Mouse (Mus musculus): ENCODE measurements around the gene Map7d2.

The Map7d2 gene

DNA sequence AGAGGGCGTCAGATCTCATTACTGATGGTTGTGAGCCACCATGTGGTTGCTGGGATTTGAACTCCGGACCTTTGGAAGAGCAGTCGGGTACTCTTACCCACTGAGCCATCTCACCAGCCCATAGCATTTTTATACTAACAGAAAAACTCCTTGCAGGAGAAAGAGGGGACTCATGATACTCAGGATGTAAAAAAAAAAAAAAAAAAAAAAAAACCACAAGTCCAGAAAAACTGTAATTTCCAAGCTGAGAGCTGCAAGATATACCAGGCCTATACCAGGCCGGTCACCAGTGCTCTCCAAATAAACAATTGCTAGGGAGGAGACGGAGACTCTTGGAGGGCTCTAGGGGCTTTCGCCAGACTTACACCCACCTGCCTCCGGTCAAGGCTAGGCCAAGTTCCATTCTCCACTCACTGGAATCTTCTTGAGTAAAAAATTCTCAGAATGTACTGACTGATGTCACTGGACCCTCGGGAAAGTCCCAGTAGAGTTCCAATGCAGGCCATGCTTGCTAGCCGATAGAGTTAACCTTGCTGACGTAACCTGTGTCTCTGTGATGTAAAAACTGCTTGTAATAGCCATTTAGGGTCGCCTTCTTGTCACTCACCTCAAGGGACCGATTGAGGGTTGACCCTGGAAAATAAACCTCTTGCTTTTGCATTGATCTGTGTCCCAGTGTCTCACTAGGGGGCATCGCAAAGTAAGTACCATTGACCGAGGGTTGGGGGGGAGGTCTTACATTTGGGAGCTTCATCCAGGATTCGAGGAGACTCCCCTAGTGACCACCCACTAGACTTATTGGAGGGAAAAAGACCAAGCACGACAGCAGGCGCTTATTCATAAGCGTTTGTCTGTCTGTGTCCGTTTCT, 95.7 kb downstream of the Map7d2 start:
- DNase-seq (ENCODE audit: low spot score) = no peak

DNA sequence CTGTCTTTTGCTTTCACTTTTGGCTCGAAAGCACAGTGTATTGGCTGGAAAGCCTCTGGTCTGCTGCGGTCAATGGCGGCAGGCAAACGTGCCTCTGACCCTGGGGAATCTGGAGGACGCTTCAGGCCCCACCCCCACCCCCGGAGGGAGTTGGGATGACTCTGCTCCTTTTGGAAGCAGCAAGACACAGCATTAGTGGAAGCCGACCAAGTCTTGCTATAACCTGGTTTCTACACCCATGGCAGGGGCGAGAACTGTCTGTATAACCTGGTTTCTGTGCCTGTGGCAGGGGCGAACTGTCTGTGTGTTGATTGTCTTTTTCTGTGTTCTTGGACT, 96.3 kb downstream of the Map7d2 start:
- no peak for DNase-seq (ENCODE audit: low spot score)

DNA sequence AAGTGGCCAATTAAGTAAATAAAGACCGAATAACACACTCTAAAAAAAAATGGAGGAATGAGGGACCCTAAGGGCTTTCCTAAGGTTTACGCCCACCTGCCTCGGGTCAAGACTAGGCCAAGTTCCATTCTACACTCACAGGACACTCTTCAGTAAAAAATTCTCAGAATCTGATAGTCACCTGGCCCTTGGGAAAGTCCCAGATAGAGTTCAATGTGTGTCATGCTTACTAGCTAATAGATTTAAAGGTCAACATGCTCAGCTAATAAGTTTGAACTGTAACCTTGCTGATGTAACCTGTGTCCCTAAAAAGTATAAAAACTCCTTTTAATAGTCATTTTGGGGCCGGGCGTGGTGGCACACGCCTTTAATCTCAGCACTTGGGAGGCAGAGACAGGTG, 101.2 kb downstream of the Map7d2 start:
- no peak for DNase-seq (ENCODE audit: low spot score)

DNA sequence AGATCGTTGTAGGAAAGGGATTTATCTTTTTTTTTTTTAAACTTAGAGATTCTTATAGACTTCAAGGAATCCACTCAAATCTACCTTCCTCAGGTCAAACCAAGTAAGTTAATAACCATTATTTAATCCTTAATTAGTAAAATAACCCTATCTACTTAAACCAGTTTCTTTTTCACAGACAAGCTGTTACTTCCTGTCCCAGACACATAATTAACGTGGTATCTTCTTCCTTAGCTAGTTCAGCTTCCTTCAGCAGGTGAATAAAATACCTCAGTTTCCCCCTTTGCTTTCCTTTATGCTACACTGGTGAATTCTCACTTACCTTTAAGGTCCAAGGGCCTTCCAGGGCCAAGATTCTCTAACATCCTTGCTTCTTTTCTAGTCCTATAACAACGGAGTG, 107.4 kb downstream of the Map7d2 start:
- no peak for DNase-seq (ENCODE audit: low spot score)

DNA sequence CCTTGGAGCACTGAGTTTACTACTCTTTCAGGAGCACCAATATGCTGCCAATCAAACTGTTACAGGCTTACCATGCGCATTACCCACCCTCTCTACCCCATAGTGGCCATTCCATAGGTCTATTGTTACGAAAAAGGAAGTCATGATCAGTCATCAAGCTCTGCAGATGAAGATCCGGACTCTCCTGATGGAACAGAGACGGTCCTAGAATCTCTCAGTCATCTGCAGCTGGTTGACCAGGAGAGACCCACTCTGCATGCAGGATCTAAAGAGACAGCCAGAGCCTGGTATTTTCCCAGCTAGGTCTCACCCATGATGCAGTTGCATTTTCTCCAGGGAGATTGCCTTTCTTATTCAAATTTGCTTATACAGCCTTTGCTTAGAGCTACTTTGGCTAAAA, 108.3 kb downstream of the Map7d2 start:
- DNase-seq (ENCODE audit: low spot score) = no peak

DNA sequence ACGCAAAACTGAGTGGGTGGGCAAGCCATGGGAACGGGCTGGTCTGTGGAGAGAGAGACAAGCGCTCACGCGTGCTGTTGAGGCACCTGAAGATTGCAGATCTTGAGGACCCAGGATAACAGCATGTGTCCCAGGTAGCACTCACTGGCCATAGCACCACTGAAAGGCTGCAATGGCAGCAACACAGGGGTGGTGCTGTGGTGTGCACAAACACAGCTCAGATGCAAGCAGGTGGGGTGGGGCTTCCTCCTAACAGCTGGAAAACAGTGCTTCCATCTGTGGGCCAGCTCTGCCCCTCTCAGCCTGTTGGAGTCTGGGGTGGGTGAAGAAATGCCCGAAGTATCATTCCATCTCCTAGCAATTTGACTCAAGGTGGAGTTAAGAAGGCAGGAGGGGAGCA, 112.0 kb downstream of the Map7d2 start, which contains the start of gene Bclaf3:
Bclaf3 (plus strand) TSS at position 301 of the 400 bp plus-strand sequence.
- no peak for DNase-seq (ENCODE audit: low spot score)

DNA sequence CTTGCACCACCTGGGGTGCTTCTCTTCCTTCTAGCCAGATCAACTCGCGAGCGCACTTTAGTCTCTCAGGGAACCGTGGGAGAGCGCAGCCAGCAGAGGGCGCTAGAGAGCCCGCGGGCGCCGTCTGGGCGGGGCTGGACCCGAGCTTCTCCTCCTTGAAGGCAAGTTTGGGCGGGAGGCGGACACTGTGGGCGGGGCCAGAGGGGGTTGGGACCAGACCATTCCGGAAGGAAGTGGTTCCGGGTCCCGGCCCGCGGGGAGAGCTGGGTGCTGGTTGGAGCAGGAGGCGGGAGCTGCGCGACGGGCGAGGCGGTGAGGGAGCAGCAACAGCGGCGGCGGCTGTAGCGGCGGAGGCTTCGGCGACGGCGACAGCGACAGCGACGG, 118.0 kb downstream of the Map7d2 start:
- peak; percentile 96 for DNase-seq (ENCODE audit: low spot score)

DNA sequence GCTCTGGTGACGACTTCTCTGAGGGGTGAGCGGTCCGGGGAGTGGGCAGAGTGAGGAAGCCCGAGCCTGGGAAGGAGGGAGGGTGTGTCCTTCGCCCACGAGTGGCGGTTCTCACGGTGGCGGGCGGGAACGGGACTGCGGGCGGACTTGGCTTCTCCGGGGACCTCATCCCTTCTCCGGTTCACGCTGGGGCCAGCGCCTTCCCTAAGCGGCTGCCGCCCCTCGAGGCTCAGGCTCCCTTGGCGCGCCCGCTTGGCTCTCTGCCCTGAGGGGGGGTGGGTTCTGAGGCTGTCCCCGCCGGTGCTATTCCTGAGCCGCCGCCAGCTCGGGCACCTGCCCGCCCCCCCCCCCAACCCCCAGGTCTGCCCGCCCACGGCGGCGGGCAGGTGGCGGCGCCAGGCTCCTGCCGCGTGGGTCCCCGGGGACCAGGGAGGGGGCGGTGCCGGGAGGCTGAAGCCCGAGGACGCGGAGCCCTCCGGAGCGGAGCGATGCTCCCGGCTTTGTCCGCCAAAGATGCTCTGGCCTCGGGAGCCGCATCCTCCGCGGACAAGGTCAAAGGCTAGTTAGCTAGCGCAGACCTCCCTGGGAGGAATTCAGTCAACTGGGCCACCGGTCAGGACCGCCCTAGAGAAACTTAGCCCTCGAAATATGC, 118.6 kb downstream of the Map7d2 start:
- peak; percentile 5 for DNase-seq (ENCODE audit: low spot score)

DNA sequence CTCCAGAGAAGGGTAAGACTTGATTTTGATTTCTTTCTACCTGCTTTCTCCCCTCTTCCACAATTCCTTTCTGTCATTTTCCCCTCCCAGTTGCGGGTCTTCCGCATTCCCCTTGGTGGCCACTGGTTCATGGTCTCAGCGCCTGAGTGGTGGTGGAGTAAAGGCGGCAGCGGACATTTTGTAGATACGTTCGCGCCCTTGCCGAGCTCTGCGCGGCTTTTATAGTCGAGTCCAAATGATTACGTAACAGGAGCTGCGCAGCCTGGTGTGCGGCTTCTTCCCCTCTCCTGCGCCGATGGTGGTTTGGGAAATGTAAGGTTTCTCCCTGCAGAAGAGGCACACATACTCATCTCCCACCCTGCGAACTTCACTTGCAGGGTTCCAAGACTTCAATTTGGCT, 127.6 kb downstream of the Map7d2 start:
- no peak for DNase-seq (ENCODE audit: low spot score)

DNA sequence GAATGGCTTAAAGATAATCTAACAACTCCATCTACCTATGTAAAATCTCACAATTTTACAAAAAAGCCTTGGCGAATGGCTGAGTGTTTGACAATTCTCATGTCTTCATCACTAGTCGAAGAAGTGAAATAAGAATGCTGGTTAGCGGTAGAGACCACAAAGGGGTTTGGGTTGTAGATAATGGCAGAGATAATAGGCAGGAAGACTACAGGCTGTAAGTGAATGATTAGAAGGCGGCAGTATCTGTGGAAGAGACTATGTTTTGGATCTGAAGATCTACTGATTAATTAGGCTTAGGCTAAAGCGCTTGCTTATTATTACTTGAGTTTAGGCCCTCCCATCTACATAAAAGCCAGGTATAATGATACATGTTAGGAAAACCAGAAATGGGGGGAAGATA, 132.7 kb downstream of the Map7d2 start:
- no peak for DNase-seq (ENCODE audit: low spot score)

All from urinary bladder, postnatal 14 days (tissue).